Comparison of ENCODE assay signal across 19 mouse cellular contexts in the genomic region with DNA sequence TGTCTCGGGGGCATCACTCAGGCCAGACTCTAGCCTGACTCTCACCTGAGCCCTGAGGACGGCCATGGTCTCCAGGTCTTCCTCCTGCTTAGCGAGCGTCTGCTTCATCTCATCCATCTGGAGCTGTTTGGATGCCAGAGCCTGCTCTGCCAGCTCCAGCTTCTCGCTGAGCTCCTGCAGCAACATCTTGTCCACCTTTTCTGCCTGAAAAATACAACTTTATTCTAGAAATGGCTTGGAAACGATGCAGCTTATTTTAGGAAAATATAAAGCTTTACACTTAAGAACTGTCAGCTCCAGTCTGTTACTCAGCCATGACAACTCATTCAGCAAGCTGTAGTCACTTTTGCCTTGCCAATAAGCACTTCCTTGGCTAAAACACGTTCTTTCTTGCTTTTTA. TPM values are rescaled to one million over a fixed set of nuclear protein-coding genes. Genes with fewer than 3 reads are reported as not detected.
DNase-seq lines count a peak whose midpoint lies in the region; ATAC-seq and TF ChIP-seq lines count a peak whose summit lies in the region.
"Had no signal": no experiment of that assay in that cellular context is flagged by ENCODE, and none has a peak within 500 bp of the region (broad histone marks: within the 10 kb centered on the region; RNA-seq: fewer than 3 reads in every experiment).

No protein-coding gene starts in this region.

- H3K9me3 ChIP-seq in forebrain, embryonic 14.5 days (replicated peaks; ENCODE audit: control insufficient read depth, low read length): no peaks in the 10 kb centered on the region
- no peaks in the 10 kb centered on the region for H3K9me3 ChIP-seq in forebrain, embryonic 12.5 days
- no peaks in the 10 kb centered on the region for H3K9me3 ChIP-seq in midbrain, embryonic 15.5 days
- H3K9me3 ChIP-seq: forebrain, embryonic 10.5 days; hindbrain, embryonic 10.5 days; midbrain, embryonic 12.5 days had no signal

- no peaks in the 10 kb centered on the region for H3K4me1 ChIP-seq in forebrain, embryonic 14.5 days (ENCODE audit: control insufficient read depth, insufficient read depth, low read length)
- H3K4me1 ChIP-seq in forebrain, embryonic 12.5 days: peaks cover 4% of the 10 kb centered on the region; the same call in 1 of the 2 replicates
- no peaks in the 10 kb centered on the region for H3K4me1 ChIP-seq in midbrain, embryonic 15.5 days
- H3K4me1 ChIP-seq in lung, adult 2 months (ENCODE audit: control insufficient read depth, insufficient read depth, low read length): no peaks in the 10 kb centered on the region
- H3K4me1 ChIP-seq: forebrain, embryonic 10.5 days had no signal

- H3K9ac ChIP-seq in forebrain, embryonic 14.5 days (ENCODE audit: low read length): no peak overlapping the region
- no peak overlapping the region for H3K9ac ChIP-seq in forebrain, embryonic 12.5 days
- H3K9ac ChIP-seq in midbrain, embryonic 15.5 days: no peak overlapping the region
- H3K9ac ChIP-seq: lung, embryonic 14.5 days; midbrain, embryonic 12.5 days had no signal

- H3K27me3 ChIP-seq in forebrain, embryonic 14.5 days (replicated peaks; ENCODE audit: control insufficient read depth, insufficient read depth, low read length): no peaks in the 10 kb centered on the region
- no peaks in the 10 kb centered on the region for H3K27me3 ChIP-seq in forebrain, embryonic 12.5 days
- no peaks in the 10 kb centered on the region for H3K27me3 ChIP-seq in midbrain, embryonic 15.5 days (replicated peaks)
- H3K27me3 ChIP-seq: midbrain, embryonic 12.5 days; Patski had no signal

- H3K4me3 ChIP-seq in forebrain, embryonic 14.5 days (ENCODE audit: low read depth, low read length): no peak overlapping the region
- no peak overlapping the region for H3K4me3 ChIP-seq in forebrain, embryonic 12.5 days (replicated peaks)
- H3K4me3 ChIP-seq in midbrain, embryonic 15.5 days: no peak overlapping the region
- H3K4me3 ChIP-seq in lung, adult 2 months (replicated peaks; ENCODE audit: extremely low read depth, low read depth, low read length): no peak overlapping the region
- H3K4me3 ChIP-seq: forebrain, embryonic 10.5 days; hindbrain, embryonic 10.5 days; midbrain, embryonic 12.5 days had no signal

- no peak for ATAC-seq in forebrain, embryonic 14.5 days
- no peak for ATAC-seq in forebrain, embryonic 12.5 days (ENCODE audit: low FRiP score)
- no peak for ATAC-seq in midbrain, embryonic 15.5 days (replicated peaks)
- ATAC-seq: inflammation-experienced regulatory T-cells, adult 6 months; Patski had no signal

- TF ChIP-seq POLR2A in lung, adult 2 months (IDR thresholded peaks at IDR 0.05; ENCODE audit: borderline replicate concordance, extremely low read depth, low read depth, low read length): no peak

- H3K4me2 ChIP-seq in forebrain, embryonic 14.5 days (ENCODE audit: low read length): no peak overlapping the region
- H3K4me2 ChIP-seq in forebrain, embryonic 12.5 days: no peak overlapping the region
- no peak overlapping the region for H3K4me2 ChIP-seq in midbrain, embryonic 15.5 days
- H3K4me2 ChIP-seq: lung, embryonic 14.5 days; midbrain, embryonic 12.5 days had no signal

- H3K27ac ChIP-seq in forebrain, embryonic 14.5 days (ENCODE audit: low read depth, low read length): no peak overlapping the region
- H3K27ac ChIP-seq in forebrain, embryonic 12.5 days: no peak overlapping the region
- H3K27ac ChIP-seq in midbrain, embryonic 15.5 days: no peak overlapping the region
- H3K27ac ChIP-seq: forebrain, embryonic 10.5 days; hindbrain, embryonic 10.5 days; macrophage; midbrain, embryonic 12.5 days had no signal

- 81% methylated on average over 7 of the region's 7 CpGs for WGBS in forebrain, embryonic 14.5 days
- 89% methylated on average over 7 of the region's 7 CpGs for WGBS in forebrain, embryonic 12.5 days
- WGBS in midbrain, embryonic 15.5 days: 88% methylated on average over 7 of the region's 7 CpGs
- WGBS in lung, adult 2 months: 78% methylated on average over 7 of the region's 7 CpGs

- DNase-seq in forebrain, embryonic 14.5 days (ENCODE audit: low spot score): peak; percentile 31
- peak; percentile 52 for DNase-seq in layer of hippocampus, adult 9-11 months
- no peak for DNase-seq in layer of hippocampus, postnatal 14 days (ENCODE audit: low spot score in 2 of 2)
- DNase-seq in cerebellum, postnatal 36 days: peak; percentile 64 to 69
- peak; percentile 71 for DNase-seq in telencephalon, adult 2 months (ENCODE audit: low read depth, low spot score)
- DNase-seq in lung, adult 2 months: no peak
- DNase-seq: kidney, adult 9 months; kidney, postnatal 4 days; lung, embryonic 14.5 days had no signal

- TF ChIP-seq CTCF in lung, adult 2 months (IDR thresholded peaks at IDR 0.05; ENCODE audit: insufficient read depth, low read length): no peak

- H3K36me3 ChIP-seq in forebrain, embryonic 14.5 days (ENCODE audit: control insufficient read depth, insufficient read depth, low read length): no peaks in the 10 kb centered on the region
- H3K36me3 ChIP-seq in forebrain, embryonic 12.5 days (replicated peaks): no peaks in the 10 kb centered on the region
- no peaks in the 10 kb centered on the region for H3K36me3 ChIP-seq in midbrain, embryonic 15.5 days (replicated peaks)
- H3K36me3 ChIP-seq: forebrain, embryonic 10.5 days; hindbrain, embryonic 10.5 days; midbrain, embryonic 12.5 days had no signal

RNA-seq across cellular contexts. Expression of gene Mcm10, which starts 18.6 kb away (rescaled TPM):
- polyA plus RNA-seq in forebrain, embryonic 14.5 days (2014; fragmentation: Nextera tagmentation; extraction: Ambion mirVana): 14.8 and 17.9 TPM in 2 replicates
- 44.5 and 46.3 TPM in 2 replicates for polyA plus RNA-seq in forebrain, embryonic 12.5 days (2016; fragmentation: Nextera tagmentation; extraction: Ambion mirVana)
- total RNA-seq in layer of hippocampus, postnatal 14 days (2021): 1 to 10 TPM; 1.7 to 3.6 TPM
- polyA plus RNA-seq in midbrain, embryonic 15.5 days (2015; fragmentation: Nextera tagmentation; extraction: Ambion mirVana): 3.5 and 5.1 TPM in 2 replicates
- 0.45 and 1.2 TPM in 2 replicates for polyA plus RNA-seq in lung, adult 2 months (2012; rRNA removed)

RNA-seq across cellular contexts. Expression of gene Optn, which starts 32.6 kb away (rescaled TPM):
- 4.5 and 6.8 TPM in 2 replicates for polyA plus RNA-seq in forebrain, embryonic 14.5 days (2014; fragmentation: Nextera tagmentation; extraction: Ambion mirVana)
- 2.5 and 3.3 TPM in 2 replicates for polyA plus RNA-seq in forebrain, embryonic 12.5 days (2016; fragmentation: Nextera tagmentation; extraction: Ambion mirVana)
- total RNA-seq in layer of hippocampus, postnatal 14 days (2021): 10 to 100 TPM; 17.5 to 17.6 TPM
- polyA plus RNA-seq in midbrain, embryonic 15.5 days (2015; fragmentation: Nextera tagmentation; extraction: Ambion mirVana): 15.7 and 18.9 TPM in 2 replicates
- polyA plus RNA-seq in lung, adult 2 months (2012; rRNA removed): 4.2 and 5.0 TPM in 2 replicates

RNA-seq across cellular contexts. Expression of gene Ucma, which starts 55.3 kb away (rescaled TPM):
- polyA plus RNA-seq in forebrain, embryonic 14.5 days (2014; fragmentation: Nextera tagmentation; extraction: Ambion mirVana): 0.34 and 0.48 TPM in 2 replicates
- polyA plus RNA-seq in forebrain, embryonic 12.5 days (2016; fragmentation: Nextera tagmentation; extraction: Ambion mirVana): 0.55 TPM in 1 of 2 replicates, not detected in the other
- total RNA-seq in layer of hippocampus, postnatal 14 days (2021): 1 to 10 TPM; 2.8 to 3.1 TPM
- polyA plus RNA-seq in midbrain, embryonic 15.5 days (2015; fragmentation: Nextera tagmentation; extraction: Ambion mirVana): 0.56 and 0.57 TPM in 2 replicates
- 0.22 TPM in 1 of 2 replicates, not detected in the other for polyA plus RNA-seq in lung, adult 2 months (2012; rRNA removed)
- total RNA-seq: liver, adult 2 months had no signal
- polyA plus RNA-seq: heart, embryonic 14.5 days; hindbrain, embryonic 10.5 days; inflammation-experienced regulatory T-cells, adult 6 months; liver, adult 2 months; lung, embryonic 14.5 days; macrophage; midbrain, embryonic 12.5 days; Patski had no signal

Comparison
In these comparisons a context has a peak if more than half of its experiments do, and no peak if none do; other contexts are left out.
1. DNase-seq: peak in forebrain, embryonic 14.5 days (single experiment), layer of hippocampus, adult 9-11 months (single experiment), cerebellum, postnatal 36 days (2 of 2) and telencephalon, adult 2 months (single experiment); none in layer of hippocampus, postnatal 14 days (0 of 2) and lung, adult 2 months (single experiment).